Mouse (Mus musculus) myocyte (in vitro differentiated cells): ENCODE data around the gene Dcaf5. TPM values are rescaled to one million over a fixed set of nuclear protein-coding genes. Genes with fewer than 3 reads are reported as not detected.

Experiments
- H3K27me3 ChIP-seq: one replicate; pipeline ENCODE4 v1.6.1; 2011; ENCODE audit not compliant: control insufficient read depth, insufficient read depth, insufficient read length
- H3K36me3 ChIP-seq: one replicate; pipeline ENCODE4 v1.6.1; 2011; ENCODE audit not compliant: control insufficient read depth, insufficient read depth
- H3K4me2 ChIP-seq: one replicate; pipeline ENCODE4 v1.6.1; 2011; ENCODE audit warnings: low read depth, control low read depth
- H3K4me3 ChIP-seq: one replicate; pipeline ENCODE4 v1.5.1; 2011; ENCODE audit warnings: mild to moderate bottlenecking, control low read depth, moderate library complexity
- H3K79me2 ChIP-seq: one replicate; pipeline ENCODE4 v1.6.1; 2011; ENCODE audit not compliant: control insufficient read depth, insufficient read depth
- H3ac ChIP-seq: one replicate; pipeline ENCODE4 v1.6.1; 2011; ENCODE audit not compliant: control insufficient read depth, insufficient read length
- CEBPB ChIP-seq: IDR thresholded peaks from 2 replicates; pipeline ENCODE4 v1.6.1; 2011; ENCODE audit warnings: mild to moderate bottlenecking, moderate library complexity; ENCODE audit not compliant: poor library complexity, insufficient read depth, severe bottlenecking
- E2F4 ChIP-seq: IDR thresholded peaks from one replicate; pipeline ENCODE4 v1.6.1; 2011; ENCODE audit warnings: mild to moderate bottlenecking, control low read depth, moderate library complexity; ENCODE audit not compliant: insufficient read depth
- MAX ChIP-seq: IDR thresholded peaks from one replicate; pipeline ENCODE4 v1.6.1; 2011; ENCODE audit warnings: low read depth, mild to moderate bottlenecking, control low read depth
- MYOD1 ChIP-seq, 3 experiments: IDR thresholded peaks; one replicate each; pipeline ENCODE4 v1.6.1; 2011; ENCODE audit warnings: control low read depth in 2 of 3, low read depth in 2 of 3, mild to moderate bottlenecking in 2 of 3, moderate library complexity in 1 of 3; ENCODE audit not compliant: insufficient read length in 2 of 3, control insufficient read depth in 1 of 3
- MYOG ChIP-seq, 3 experiments: IDR thresholded peaks; one replicate each; pipeline ENCODE4 v1.6.1; 2011; ENCODE audit warnings: control low read depth in 2 of 3, low read depth in 2 of 3, mild to moderate bottlenecking in 2 of 3; ENCODE audit not compliant: insufficient read length in 2 of 3, control insufficient read depth in 1 of 3, insufficient read depth in 1 of 3
- POLR2A ChIP-seq: IDR thresholded peaks from one replicate; pipeline ENCODE4 v1.6.1; 2011; ENCODE audit warnings: low read depth, mild to moderate bottlenecking, control low read depth, moderate library complexity; ENCODE audit not compliant: insufficient read length
- POLR2AphosphoS2 ChIP-seq: IDR thresholded peaks from one replicate; pipeline ENCODE4 v1.6.1; 2011; ENCODE audit warnings: low read depth, control low read depth; ENCODE audit not compliant: insufficient read length
- REST ChIP-seq: IDR thresholded peaks from one replicate; pipeline ENCODE4 v1.6.1; 2011; ENCODE audit warnings: mild to moderate bottlenecking, control low read depth, moderate library complexity; ENCODE audit not compliant: insufficient read depth, insufficient read length
- SRF ChIP-seq: IDR thresholded peaks from one replicate; pipeline ENCODE4 v1.6.1; 2011; ENCODE audit warnings: low read depth; ENCODE audit not compliant: control insufficient read depth, insufficient read length
- TCF12 ChIP-seq: IDR thresholded peaks from one replicate; pipeline ENCODE4 v1.6.1; 2011; ENCODE audit warnings: mild to moderate bottlenecking, control low read depth; ENCODE audit not compliant: poor library complexity, insufficient read depth, severe bottlenecking
- TCF3 ChIP-seq: IDR thresholded peaks from one replicate; pipeline ENCODE4 v1.6.1; 2011; ENCODE audit warnings: low read depth, control low read depth; ENCODE audit not compliant: insufficient read length
- USF1 ChIP-seq: IDR thresholded peaks from one replicate; pipeline ENCODE4 v1.6.1; 2011; ENCODE audit warnings: low read depth, mild to moderate bottlenecking, control low read depth, moderate library complexity
- polyA plus RNA-seq: library from polyadenylated mRNA; unstranded; fragments of >200 nt; fragmentation: generic; extraction: Trizol; gene quantifications from one replicate; pipeline ENCODE4 v1.2.1, GENCODE M21; 2012; ENCODE audit warnings: missing spikeins

Gene Dcaf5
- polyA plus RNA-seq, 1 experiment: 17.7 TPM

GRCm38 (mm10) chr12:80396397-80396796 is 40.0 kb downstream of the Dcaf5 start:
- H3ac ChIP-seq: no peak overlapping the region
- no peaks in the 10 kb centered on the region for H3K79me2 ChIP-seq
- no peak overlapping the region for H3K4me2 ChIP-seq
- peaks cover 73% of the 10 kb centered on the region for H3K36me3 ChIP-seq
- no peaks in the 10 kb centered on the region for H3K27me3 ChIP-seq
- no peak for TF ChIP-seq E2F4
- no peak for TF ChIP-seq CEBPB
- no peak for TF ChIP-seq TCF12
- no peak for TF ChIP-seq POLR2AphosphoS2
- no peak for TF ChIP-seq POLR2A
- TF ChIP-seq MAX: no peak
- no peak for TF ChIP-seq TCF3
- no peak for TF ChIP-seq SRF
- no peak for TF ChIP-seq REST
- TF ChIP-seq USF1: no peak
- no peak for TF ChIP-seq MYOG (IDR thresholded peaks at IDR 0.05; ENCODE audit: control insufficient read depth in 1 of 3, insufficient read depth in 1 of 3, insufficient read length in 2 of 3, low read depth in 2 of 3)
- TF ChIP-seq MYOD1 (IDR thresholded peaks at IDR 0.05; ENCODE audit: control insufficient read depth in 1 of 3, insufficient read length in 2 of 3, low read depth in 2 of 3): no peak
- H3K4me3 ChIP-seq: no peak overlapping the region

GRCm38 (mm10) chr12:80395270-80395669 is 41.1 kb downstream of the Dcaf5 start:
- H3K27me3 ChIP-seq: no peaks in the 10 kb centered on the region
- no peak overlapping the region for H3K4me2 ChIP-seq
- no peak overlapping the region for H3K4me3 ChIP-seq
- no peak overlapping the region for H3ac ChIP-seq
- TF ChIP-seq CEBPB: no peak
- TF ChIP-seq USF1: no peak
- H3K36me3 ChIP-seq: peaks cover 67% of the 10 kb centered on the region
- no peaks in the 10 kb centered on the region for H3K79me2 ChIP-seq

GRCm38 (mm10) chr12:80394045-80394444 is 42.4 kb downstream of the Dcaf5 start:
- Histone ChIP-seq H3K4me2 (no peak overlapping the region), H3K27me3 (no peaks in the 10 kb centered on the region), H3K36me3 (peaks cover 56% of the 10 kb centered on the region), H3ac (no peak overlapping the region), H3K79me2 (no peaks in the 10 kb centered on the region), H3K4me3 (no peak overlapping the region)
- TF ChIP-seq TCF3 (no peak), E2F4 (no peak), POLR2A (no peak), USF1 (no peak), MYOG (IDR thresholded peaks at IDR 0.05; ENCODE audit: control insufficient read depth in 1 of 3, insufficient read depth in 1 of 3, insufficient read length in 2 of 3, low read depth in 2 of 3) (no peak), SRF (no peak), MYOD1 (IDR thresholded peaks at IDR 0.05; ENCODE audit: control insufficient read depth in 1 of 3, insufficient read length in 2 of 3, low read depth in 2 of 3) (no peak), CEBPB (no peak), POLR2AphosphoS2 (no peak), MAX (no peak), TCF12 (no peak), REST (no peak)

GRCm38 (mm10) chr12:80389448-80389847 is 47.0 kb downstream of the Dcaf5 start:
- no peak overlapping the region for H3K4me2 ChIP-seq
- H3K4me3 ChIP-seq: no peak overlapping the region
- H3K36me3 ChIP-seq: peaks cover 24% of the 10 kb centered on the region
- H3K27me3 ChIP-seq: no peaks in the 10 kb centered on the region
- peaks cover 4% of the 10 kb centered on the region for H3K79me2 ChIP-seq
- TF ChIP-seq POLR2AphosphoS2 (no peak), USF1 (no peak), MYOD1 (IDR thresholded peaks at IDR 0.05; ENCODE audit: control insufficient read depth in 1 of 3, insufficient read length in 2 of 3, low read depth in 2 of 3) (no peak), SRF (no peak), MAX (no peak), MYOG (IDR thresholded peaks at IDR 0.05; ENCODE audit: control insufficient read depth in 1 of 3, insufficient read depth in 1 of 3, insufficient read length in 2 of 3, low read depth in 2 of 3) (no peak), TCF3 (no peak), E2F4 (no peak), POLR2A (no peak), CEBPB (no peak)
- H3ac ChIP-seq: no peak overlapping the region

GRCm38 (mm10) chr12:80387326-80387725 is 49.1 kb downstream of the Dcaf5 start:
- Histone ChIP-seq H3K36me3 (peaks cover 13% of the 10 kb centered on the region), H3K4me2 (no peak overlapping the region), H3K4me3 (no peak overlapping the region), H3K27me3 (no peaks in the 10 kb centered on the region), H3ac (no peak overlapping the region), H3K79me2 (peaks cover 4% of the 10 kb centered on the region)
- no peak for TF ChIP-seq SRF
- TF ChIP-seq CEBPB: no peak
- TF ChIP-seq TCF3: no peak
